Mouse (Mus musculus): ENCODE data around the gene Tarsl2.

The Tarsl2 gene

GRCm38 (mm10) chr7:65735261-65735660, 90.6 kb downstream of the Tarsl2 start:
- no peak for DNase-seq (ENCODE audit: low read depth, low spot score)

DNA sequence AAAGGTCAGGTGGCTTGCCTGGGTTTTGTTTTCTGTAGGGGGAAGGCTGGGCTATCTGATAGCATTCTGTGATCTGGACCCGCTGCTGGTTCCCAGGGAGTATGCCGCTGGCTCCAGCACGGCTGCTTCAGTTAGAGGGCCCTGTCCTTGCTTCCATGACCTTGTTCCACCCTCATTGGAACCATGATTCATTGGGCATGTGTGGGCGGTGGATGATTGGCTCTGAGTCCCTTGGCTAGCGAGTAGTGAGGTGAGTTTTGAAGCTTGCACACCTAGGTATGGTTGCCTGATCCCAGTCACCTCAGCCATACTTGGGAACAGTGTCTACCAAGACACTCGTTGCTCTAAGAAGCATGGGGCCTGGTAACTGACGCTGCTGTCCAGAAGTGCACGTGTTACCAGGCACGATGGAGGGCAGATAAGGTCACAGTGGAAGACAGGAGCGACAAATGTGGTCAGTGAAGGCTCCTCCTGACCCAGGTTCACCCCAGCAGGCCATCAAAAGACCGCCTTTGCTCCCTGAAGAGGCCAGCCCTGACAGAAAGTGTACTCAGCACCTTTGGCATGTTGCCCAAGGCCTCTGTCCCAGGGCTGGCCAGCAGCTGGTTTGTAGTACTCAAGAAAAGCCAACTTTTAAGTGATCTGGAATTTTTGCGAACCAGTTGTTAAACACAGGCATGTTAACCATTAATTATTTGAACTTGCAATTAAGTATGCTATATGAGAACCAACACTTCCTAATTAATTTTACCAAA, 92.8 kb downstream of the Tarsl2 start:
- no peak for DNase-seq (ENCODE audit: low read depth, low spot score)
